Mouse (Mus musculus) naive thymus-derived CD4-positive, alpha-beta T cell, adult 2 months (primary cell): Measurements from ENCODE around the gene Lce1f.
"Not testable (repeated sequence)": the region's sequence is repeated elsewhere in the genome, so short reads cannot be mapped to it uniquely, and the experiment has no call there.

Experiments
- DNase-seq: peaks from one replicate; pipeline ENCODE4 v3.0.0-alpha.2; 2011; ENCODE audit warnings: low read depth

The Lce1f gene

DNA sequence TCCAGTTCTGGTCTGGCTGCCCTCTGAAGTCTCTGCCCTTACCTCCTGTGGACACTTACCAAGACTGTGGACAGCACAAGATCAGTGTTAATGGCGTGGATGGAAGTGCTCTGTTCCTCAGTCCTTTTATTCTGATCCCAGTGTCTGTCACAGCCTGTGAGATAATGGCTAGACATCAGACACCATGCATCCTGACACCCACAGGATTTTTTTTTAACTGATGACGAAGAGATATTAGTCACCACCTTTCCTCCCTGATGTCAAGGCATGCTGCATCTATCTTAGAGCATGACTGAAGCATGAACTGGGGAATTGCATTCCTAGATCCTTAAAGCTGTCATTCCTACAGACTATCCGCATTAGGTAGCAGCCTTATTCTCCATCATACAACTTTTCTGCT, at the start of gene Lce1f:
Gene Lce1f, minus strand, starts transcription at position 101 of the 400 bp plus-strand sequence.
- no peak for DNase-seq

DNA sequence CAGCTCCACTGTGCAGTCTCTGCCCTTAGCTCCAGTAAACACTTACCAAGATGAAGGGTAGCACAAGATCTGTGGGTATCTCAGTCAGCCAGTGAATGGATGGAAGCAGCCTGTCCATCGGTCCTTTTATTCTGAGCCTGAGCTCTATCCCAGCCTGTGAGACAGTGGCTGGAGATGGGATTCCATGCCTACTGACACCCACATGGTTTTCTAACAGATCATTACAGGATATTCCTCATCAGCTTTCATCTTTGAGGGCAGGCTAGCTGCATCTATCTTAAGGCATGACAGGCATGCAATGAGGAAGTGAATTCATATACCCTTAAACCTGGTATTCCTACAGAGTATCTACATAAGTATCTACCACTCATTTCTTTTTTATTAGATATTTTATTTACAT, 44.8 kb upstream of the Lce1f start, which contains the start of gene Lce1h:
Gene Lce1h, minus strand, starts transcription at position 101 of the 400 bp plus-strand sequence.
- DNase-seq, result no peak

DNA sequence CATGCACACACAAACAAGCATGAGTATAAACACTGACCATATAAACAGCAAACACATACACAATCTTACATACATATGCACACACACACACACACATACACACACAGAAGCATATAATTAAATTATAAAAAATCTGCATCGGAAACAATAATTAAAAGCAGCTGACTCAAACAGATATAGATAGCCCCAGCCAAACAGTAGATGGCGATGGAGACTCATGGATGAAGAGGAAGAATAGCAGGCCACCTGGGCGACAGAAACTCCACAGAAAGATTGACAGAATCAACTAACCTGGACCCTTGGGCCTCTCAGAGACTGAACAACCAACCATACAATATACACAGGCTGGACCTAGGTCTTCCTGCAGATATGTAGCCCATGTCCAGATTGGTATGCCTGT, 33.0 kb upstream of the Lce1f start:
- no peak for DNase-seq

DNA sequence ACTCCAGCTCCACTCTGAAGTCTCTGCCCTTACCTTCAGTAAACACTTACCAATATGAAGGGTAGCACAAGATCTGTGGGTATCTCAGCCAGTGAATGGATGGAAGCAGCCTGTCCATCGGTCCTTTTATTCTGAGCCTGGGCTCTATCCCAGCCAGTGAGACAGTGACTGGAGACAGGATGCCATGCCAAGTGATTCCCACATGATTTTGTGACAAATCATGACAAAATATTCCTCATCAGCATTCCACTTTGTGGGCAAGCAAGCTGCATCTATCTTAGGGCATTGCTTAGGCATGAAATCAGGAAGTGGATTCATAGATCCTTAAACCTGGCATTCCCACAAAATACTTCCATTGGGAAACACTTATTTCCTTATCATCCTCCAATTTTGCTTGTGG, 32.1 kb upstream of the Lce1f start, which contains the start of gene Lce1g:
Gene Lce1g, minus strand, starts transcription at position 101 of the 400 bp plus-strand sequence.
- DNase-seq, result no peak

DNA sequence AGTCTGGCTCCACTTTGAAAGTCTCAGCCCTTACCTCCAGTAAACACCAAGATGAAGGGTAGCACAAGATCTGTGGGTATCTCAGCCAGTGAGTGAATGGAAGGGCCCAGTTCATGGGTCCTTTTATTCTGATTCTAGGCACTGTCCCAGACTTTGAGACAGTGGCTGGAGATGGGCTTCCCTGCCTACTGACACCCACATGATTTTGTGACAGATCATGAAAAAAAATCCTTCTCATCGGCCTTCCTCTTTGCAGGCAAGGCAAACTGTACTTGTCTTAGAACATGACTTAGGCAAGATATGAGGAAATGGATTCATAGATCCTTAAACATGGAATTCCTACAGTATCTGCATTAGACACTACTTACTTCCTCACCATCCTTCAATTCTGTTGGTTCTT, 18.8 kb upstream of the Lce1f start, which contains the start of gene Gm38119:
Gene Gm38119, minus strand, starts transcription at position 101 of the 400 bp plus-strand sequence.
- no peak for DNase-seq

DNA sequence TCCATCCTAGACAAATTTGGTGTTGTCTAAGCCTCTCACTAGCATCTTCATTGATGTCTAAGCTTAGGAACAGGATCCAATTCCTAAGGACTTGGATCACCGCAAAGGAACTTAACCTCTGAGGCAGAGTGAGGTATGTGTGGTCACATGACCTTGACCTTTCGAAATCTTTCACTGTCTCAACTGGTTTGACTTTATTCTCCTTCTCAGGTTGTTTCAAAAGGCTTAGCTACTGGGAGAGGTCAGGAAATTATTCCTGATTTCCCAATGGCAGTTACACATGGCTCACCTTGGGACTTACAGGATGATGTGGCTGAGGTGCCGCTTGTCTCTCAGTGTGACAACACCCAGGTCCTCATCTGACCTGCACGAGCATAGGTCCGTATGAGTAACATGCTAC, 2.5 kb upstream of the Lce1f start:
- no peak for DNase-seq

DNA sequence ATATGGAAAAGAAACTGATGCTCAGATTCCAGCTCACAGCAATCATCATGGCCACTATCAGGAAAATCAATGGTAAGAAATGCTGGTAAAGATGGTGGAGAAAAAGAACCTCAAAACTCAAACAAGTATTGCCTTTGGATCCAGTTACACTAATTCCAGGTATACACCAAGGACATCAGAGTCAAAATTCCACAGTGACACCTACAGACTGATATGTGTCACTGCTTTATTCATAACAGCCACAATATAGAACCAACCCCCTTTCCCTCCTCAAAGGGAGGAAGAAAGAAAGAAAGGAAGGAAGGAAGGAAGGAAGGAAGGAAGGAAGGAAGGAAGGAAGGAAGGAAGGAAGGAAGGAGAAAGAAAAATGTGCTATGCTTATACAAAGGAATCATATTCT, 5.0 kb downstream of the Lce1f start:
- DNase-seq, result no peak

DNA sequence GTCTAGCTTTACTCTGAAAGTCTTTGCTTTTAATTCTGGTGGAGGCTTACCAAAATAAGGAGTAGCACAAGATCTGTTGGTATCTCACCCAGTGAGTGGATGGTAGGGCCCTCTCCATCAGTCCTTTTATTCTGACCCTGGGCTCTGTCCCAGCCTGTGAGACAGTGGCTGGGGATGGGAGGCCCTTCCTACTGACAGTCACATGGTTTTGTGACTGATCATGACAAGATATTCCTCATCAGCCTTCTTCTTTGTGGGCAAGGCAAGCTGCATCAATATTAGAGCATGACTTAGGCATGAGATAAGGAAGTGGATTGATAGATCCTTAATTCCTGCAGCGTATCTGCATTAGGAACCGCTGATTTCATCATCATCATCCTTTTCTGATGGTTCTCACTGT, 11.2 kb downstream of the Lce1f start, which contains the start of gene Lce1e:
Gene Lce1e, minus strand, starts transcription at position 101 of the 400 bp plus-strand sequence.
- no peak for DNase-seq

DNA sequence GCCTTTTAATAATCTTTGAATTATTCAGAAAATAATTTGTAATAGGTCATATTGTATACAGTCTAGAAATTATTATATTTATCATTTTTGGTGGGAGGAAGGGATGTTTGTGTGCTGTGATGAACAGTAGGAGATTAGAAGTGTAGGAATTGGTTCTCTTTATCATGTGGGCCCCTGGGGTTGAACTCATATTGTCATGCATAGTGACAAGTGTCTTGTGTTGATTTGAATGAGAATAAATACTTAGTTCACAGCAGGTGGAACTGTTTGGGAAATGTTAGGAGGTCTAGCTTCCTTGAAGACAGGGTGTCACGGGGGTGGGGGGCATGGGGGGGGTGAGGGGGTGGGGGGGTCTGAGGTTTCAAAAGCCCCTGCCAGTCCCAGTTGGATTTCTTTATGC, 25.5 kb downstream of the Lce1f start:
- no peak for DNase-seq

DNA sequence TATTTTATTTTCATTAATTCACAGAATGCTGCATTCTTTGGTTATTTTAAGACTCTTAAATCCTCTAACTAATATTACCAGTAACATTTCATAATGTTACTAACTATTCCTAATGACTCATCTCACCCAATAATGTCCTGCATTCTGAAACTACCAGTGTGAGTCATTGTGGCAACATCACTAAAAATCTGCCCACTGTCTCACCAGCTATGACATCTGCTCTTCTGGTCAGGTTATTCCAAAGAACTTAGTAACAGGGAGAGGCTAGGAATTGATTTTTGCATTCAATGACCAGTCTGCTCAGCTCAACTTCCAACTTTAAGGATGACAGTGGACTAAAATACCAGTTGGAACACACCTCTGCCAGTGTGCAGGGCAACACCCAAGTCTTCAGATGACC, 28.5 kb downstream of the Lce1f start:
- no peak for DNase-seq

DNA sequence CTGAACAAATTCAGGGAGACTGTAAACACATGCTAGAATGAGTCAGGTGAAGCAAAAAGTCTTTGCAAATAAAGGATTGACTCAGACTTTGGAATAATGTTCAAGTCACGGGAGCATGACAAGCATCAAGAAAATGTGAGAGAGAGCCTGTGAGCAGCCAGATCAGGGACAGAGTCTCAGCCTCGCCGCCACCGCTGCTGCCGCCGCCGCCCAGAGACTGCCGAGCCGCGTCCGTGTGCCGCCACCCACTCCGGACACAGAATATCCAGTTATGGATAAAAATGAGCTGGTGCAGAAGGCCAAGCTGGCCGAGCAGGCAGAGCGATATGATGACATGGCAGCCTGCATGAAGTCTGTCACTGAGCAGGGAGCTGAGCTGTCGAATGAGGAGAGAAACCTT, 31.0 kb downstream of the Lce1f start:
- not testable (repeated sequence) for DNase-seq

DNA sequence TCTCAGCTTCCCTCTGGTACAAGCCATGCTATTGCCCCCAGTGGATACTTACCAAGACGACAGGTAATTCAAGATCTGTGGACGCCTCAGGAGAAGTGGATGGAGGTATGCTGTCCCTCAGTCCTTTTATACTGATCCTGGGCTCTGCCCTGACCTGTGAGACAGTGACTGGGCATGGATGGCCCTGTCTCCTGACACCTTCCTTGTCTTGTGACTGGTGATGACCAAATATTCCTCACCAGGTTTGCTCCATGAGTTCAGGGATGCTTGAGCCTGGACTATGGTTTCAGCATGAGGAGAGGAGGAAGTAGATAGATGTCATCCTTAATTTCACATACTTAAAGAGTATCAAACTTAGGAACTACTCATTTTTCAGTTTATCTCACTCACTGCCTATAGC, 33.0 kb downstream of the Lce1f start, which contains the start of gene Lce1d:
Gene Lce1d, minus strand, starts transcription at position 101 of the 400 bp plus-strand sequence.
- DNase-seq, result no peak

DNA sequence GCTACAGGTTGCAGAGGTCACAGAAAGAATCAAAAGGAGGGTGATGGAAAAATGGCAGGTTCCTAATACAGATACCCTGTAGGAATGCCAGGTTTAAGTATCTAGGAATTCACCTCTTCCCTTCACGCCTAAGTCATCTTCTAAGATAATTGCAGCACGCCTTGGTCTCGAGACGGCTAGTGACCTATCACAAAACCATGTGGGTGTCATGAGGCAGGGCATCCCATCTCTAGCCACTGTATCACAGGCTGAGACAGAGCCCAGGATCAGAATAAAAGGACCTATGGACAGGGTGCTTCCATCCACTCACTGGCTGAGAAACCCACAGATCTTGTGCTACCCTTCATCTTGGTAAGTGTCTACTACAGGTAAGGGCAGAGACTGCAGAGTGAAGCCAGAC, 41.2 kb downstream of the Lce1f start, which contains the start of gene Lce1c:
Gene Lce1c, plus strand, starts transcription at position 301 of the 400 bp plus-strand sequence.
- DNase-seq, result no peak

DNA sequence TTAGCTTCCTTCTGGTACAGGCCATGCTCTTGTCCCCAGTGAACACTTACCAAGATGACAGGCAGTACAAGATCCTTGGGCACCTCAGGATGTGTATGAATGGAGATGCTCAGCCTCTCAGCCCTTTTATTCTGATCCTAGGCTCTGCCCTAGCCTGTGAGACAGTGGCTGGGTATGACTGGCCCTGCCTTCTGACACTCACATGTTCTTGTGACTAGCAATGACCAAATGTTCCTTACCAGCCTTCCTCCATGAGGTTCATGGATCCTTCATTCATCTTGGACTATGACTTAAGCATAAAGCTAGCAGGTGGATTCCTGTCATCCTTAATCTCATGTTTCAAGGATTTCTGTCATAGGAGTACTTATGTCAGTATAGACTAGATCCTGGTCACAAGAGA, 49.9 kb downstream of the Lce1f start, which contains the start of gene Lce1a2:
Gene Lce1a2, minus strand, starts transcription at position 101 of the 400 bp plus-strand sequence.
- no peak for DNase-seq
